Mouse (Mus musculus): ENCODE data around the gene Glp2r. TPM values are rescaled to one million over a fixed set of nuclear protein-coding genes. Genes with fewer than 3 reads are reported as not detected.

Glp2r gene
- polyA plus RNA-seq, 1 experiment: not detected

- no peaks in the 10 kb centered on the region for H3K79me2 ChIP-seq (ENCODE audit: control insufficient read depth, insufficient read depth)
- H3K4me3 ChIP-seq: no peak overlapping the region
- H3K4me2 ChIP-seq (ENCODE audit: low read depth): no peak overlapping the region
- H3K36me3 ChIP-seq (ENCODE audit: control insufficient read depth, insufficient read depth): no peaks in the 10 kb centered on the region
- no peaks in the 10 kb centered on the region for H3K27me3 ChIP-seq (ENCODE audit: control insufficient read depth, insufficient read depth, insufficient read length)
- no peak for TF ChIP-seq MYOD1 (IDR thresholded peaks at IDR 0.05; ENCODE audit: control insufficient read depth in 1 of 3, insufficient read length in 2 of 3, low read depth in 2 of 3)
- H3ac ChIP-seq (ENCODE audit: control insufficient read depth, insufficient read length): no peak overlapping the region
Measured at GRCm38 (mm10) chr11:67636905-67637586, 133.9 kb downstream of the Glp2r start.

- no peaks in the 10 kb centered on the region for H3K79me2 ChIP-seq (ENCODE audit: control insufficient read depth, insufficient read depth)
- no peak overlapping the region for H3K4me3 ChIP-seq
- no peak overlapping the region for H3K4me2 ChIP-seq (ENCODE audit: low read depth)
- H3ac ChIP-seq (ENCODE audit: control insufficient read depth, insufficient read length): no peak overlapping the region
- no peaks in the 10 kb centered on the region for H3K27me3 ChIP-seq (ENCODE audit: control insufficient read depth, insufficient read depth, insufficient read length)
- H3K36me3 ChIP-seq (ENCODE audit: control insufficient read depth, insufficient read depth): no peaks in the 10 kb centered on the region
- TF ChIP-seq POLR2AphosphoS2 (IDR thresholded peaks at IDR 0.05; ENCODE audit: insufficient read length, low read depth): no peak
- no peak for TF ChIP-seq SRF (IDR thresholded peaks at IDR 0.05; ENCODE audit: control insufficient read depth, insufficient read length, low read depth)
- no peak for TF ChIP-seq E2F4 (IDR thresholded peaks at IDR 0.05; ENCODE audit: insufficient read depth)
Measured at GRCm38 (mm10) chr11:67636201-67636600, 134.8 kb downstream of the Glp2r start.

- TF ChIP-seq POLR2A (IDR thresholded peaks at IDR 0.05; ENCODE audit: insufficient read length, low read depth): no peak
- no peak for TF ChIP-seq CEBPB (IDR thresholded peaks at IDR 0.05; ENCODE audit: insufficient read depth, poor library complexity, severe bottlenecking)
- no peak for TF ChIP-seq E2F4 (IDR thresholded peaks at IDR 0.05; ENCODE audit: insufficient read depth)
- no peak for TF ChIP-seq MAX (IDR thresholded peaks at IDR 0.05; ENCODE audit: low read depth)
- no peak for TF ChIP-seq POLR2AphosphoS2 (IDR thresholded peaks at IDR 0.05; ENCODE audit: insufficient read length, low read depth)
- no peak overlapping the region for H3K4me3 ChIP-seq
Measured at GRCm38 (mm10) chr11:67633620-67634229, 137.2 kb downstream of the Glp2r start.

GRCm38 (mm10) chr11:67632906-67633305 lies 138.0 kb downstream of the Glp2r start:
- Histone ChIP-seq H3K4me3 (no peak overlapping the region), H3ac (ENCODE audit: control insufficient read depth, insufficient read length) (no peak overlapping the region), H3K79me2 (ENCODE audit: control insufficient read depth, insufficient read depth) (no peaks in the 10 kb centered on the region), H3K27me3 (ENCODE audit: control insufficient read depth, insufficient read depth, insufficient read length) (no peaks in the 10 kb centered on the region), H3K4me2 (ENCODE audit: low read depth) (no peak overlapping the region), H3K36me3 (ENCODE audit: control insufficient read depth, insufficient read depth) (no peaks in the 10 kb centered on the region)
- no peak for TF ChIP-seq POLR2A (IDR thresholded peaks at IDR 0.05; ENCODE audit: insufficient read length, low read depth)
- no peak for TF ChIP-seq E2F4 (IDR thresholded peaks at IDR 0.05; ENCODE audit: insufficient read depth)
- no peak for TF ChIP-seq POLR2AphosphoS2 (IDR thresholded peaks at IDR 0.05; ENCODE audit: insufficient read length, low read depth)
- TF ChIP-seq CEBPB (IDR thresholded peaks at IDR 0.05; ENCODE audit: insufficient read depth, poor library complexity, severe bottlenecking): no peak
- TF ChIP-seq TCF12 (IDR thresholded peaks at IDR 0.05; ENCODE audit: insufficient read depth, poor library complexity, severe bottlenecking): no peak
- TF ChIP-seq USF1 (IDR thresholded peaks at IDR 0.05; ENCODE audit: low read depth): no peak
- TF ChIP-seq TCF3 (IDR thresholded peaks at IDR 0.05; ENCODE audit: insufficient read length, low read depth): no peak
- TF ChIP-seq MYOG (IDR thresholded peaks at IDR 0.05; ENCODE audit: control insufficient read depth in 1 of 3, insufficient read depth in 1 of 3, insufficient read length in 2 of 3, low read depth in 2 of 3): no peak
- TF ChIP-seq REST (IDR thresholded peaks at IDR 0.05; ENCODE audit: insufficient read depth, insufficient read length): no peak
- no peak for TF ChIP-seq MAX (IDR thresholded peaks at IDR 0.05; ENCODE audit: low read depth)
- TF ChIP-seq SRF (IDR thresholded peaks at IDR 0.05; ENCODE audit: control insufficient read depth, insufficient read length, low read depth): no peak
- no peak for TF ChIP-seq MYOD1 (IDR thresholded peaks at IDR 0.05; ENCODE audit: control insufficient read depth in 1 of 3, insufficient read length in 2 of 3, low read depth in 2 of 3)

More at GRCm38 (mm10) chr11:67633620-67634229, 137.2 kb downstream of the Glp2r start:
- Histone ChIP-seq H3K79me2 (ENCODE audit: control insufficient read depth, insufficient read depth) (no peaks in the 10 kb centered on the region), H3K27me3 (ENCODE audit: control insufficient read depth, insufficient read depth, insufficient read length) (no peaks in the 10 kb centered on the region), H3ac (ENCODE audit: control insufficient read depth, insufficient read length) (no peak overlapping the region), H3K36me3 (ENCODE audit: control insufficient read depth, insufficient read depth) (no peaks in the 10 kb centered on the region), H3K4me2 (ENCODE audit: low read depth) (no peak overlapping the region)

- Histone ChIP-seq H3K4me3 (no peak overlapping the region), H3K36me3 (ENCODE audit: control insufficient read depth, insufficient read depth) (no peaks in the 10 kb centered on the region)
- TF ChIP-seq TCF12 (IDR thresholded peaks at IDR 0.05; ENCODE audit: insufficient read depth, poor library complexity, severe bottlenecking): no peak
- no peak for TF ChIP-seq CEBPB (IDR thresholded peaks at IDR 0.05; ENCODE audit: insufficient read depth, poor library complexity, severe bottlenecking)
- no peak for TF ChIP-seq MAX (IDR thresholded peaks at IDR 0.05; ENCODE audit: low read depth)
- TF ChIP-seq E2F4 (IDR thresholded peaks at IDR 0.05; ENCODE audit: insufficient read depth): no peak
- no peak for TF ChIP-seq POLR2A (IDR thresholded peaks at IDR 0.05; ENCODE audit: insufficient read length, low read depth)
- no peak for TF ChIP-seq SRF (IDR thresholded peaks at IDR 0.05; ENCODE audit: control insufficient read depth, insufficient read length, low read depth)
- TF ChIP-seq MYOD1 (IDR thresholded peaks at IDR 0.05; ENCODE audit: control insufficient read depth in 1 of 3, insufficient read length in 2 of 3, low read depth in 2 of 3): no peak
- no peak for TF ChIP-seq REST (IDR thresholded peaks at IDR 0.05; ENCODE audit: insufficient read depth, insufficient read length)
- no peak for TF ChIP-seq POLR2AphosphoS2 (IDR thresholded peaks at IDR 0.05; ENCODE audit: insufficient read length, low read depth)
- no peak for TF ChIP-seq USF1 (IDR thresholded peaks at IDR 0.05; ENCODE audit: low read depth)
- TF ChIP-seq TCF3 (IDR thresholded peaks at IDR 0.05; ENCODE audit: insufficient read length, low read depth): no peak
- TF ChIP-seq MYOG (IDR thresholded peaks at IDR 0.05; ENCODE audit: control insufficient read depth in 1 of 3, insufficient read depth in 1 of 3, insufficient read length in 2 of 3, low read depth in 2 of 3): no peak
Measured at GRCm38 (mm10) chr11:67628522-67628921, 142.4 kb downstream of the Glp2r start.

More at GRCm38 (mm10) chr11:67628522-67628921, 142.4 kb downstream of the Glp2r start:
- Histone ChIP-seq H3ac (ENCODE audit: control insufficient read depth, insufficient read length) (no peak overlapping the region), H3K27me3 (ENCODE audit: control insufficient read depth, insufficient read depth, insufficient read length) (no peaks in the 10 kb centered on the region), H3K4me2 (ENCODE audit: low read depth) (no peak overlapping the region), H3K79me2 (ENCODE audit: control insufficient read depth, insufficient read depth) (no peaks in the 10 kb centered on the region)
